ENCODE assay signal across 8 mouse cellular contexts in genomic region chr15:84053859-84054258, GRCm38 (mm10). TPM values are rescaled to one million over a fixed set of nuclear protein-coding genes. Genes with fewer than 3 reads are reported as not detected.
DNase-seq lines count a peak whose midpoint lies in the region; ATAC-seq and TF ChIP-seq lines count a peak whose summit lies in the region.

No protein-coding gene starts in this region.

- 36% methylated on average over 9 of the region's 9 CpGs for WGBS in intestine, embryonic 14.5 days
- WGBS in intestine, embryonic 15.5 days = 33% methylated on average over 9 of the region's 9 CpGs
- 33% methylated on average over 9 of the region's 9 CpGs for WGBS in forebrain, embryonic 12.5 days
- 18% methylated on average over 9 of the region's 9 CpGs for WGBS in heart, postnatal 0 days

- H3K4me2 ChIP-seq in intestine, embryonic 14.5 days (ENCODE audit: low read length) = no peak overlapping the region
- H3K4me2 ChIP-seq in intestine, embryonic 15.5 days (replicated peaks) = no peak overlapping the region
- no peak overlapping the region for H3K4me2 ChIP-seq in forebrain, embryonic 12.5 days
- no peak overlapping the region for H3K4me2 ChIP-seq in heart, postnatal 0 days (ENCODE audit: low read depth, low read length)

- H3K27me3 ChIP-seq in intestine, embryonic 14.5 days (replicated peaks; ENCODE audit: control insufficient read depth, insufficient read depth, low read length) = no peaks in the 10 kb centered on the region
- H3K27me3 ChIP-seq in intestine, embryonic 15.5 days (replicated peaks) = 0 out of 2 replicates have a peak, but pooled peaks cover 5% of the 10 kb centered on the region
- H3K27me3 ChIP-seq in forebrain, embryonic 12.5 days = peaks cover 11% of the 10 kb centered on the region
- H3K27me3 ChIP-seq in heart, postnatal 0 days (ENCODE audit: control insufficient read depth, insufficient read depth, low read length) = peaks cover 8% of the 10 kb centered on the region; the same call in 1 of the 2 replicates

- H3K9me3 ChIP-seq in intestine, embryonic 14.5 days (ENCODE audit: control insufficient read depth, low read length) = no peaks in the 10 kb centered on the region
- no peaks in the 10 kb centered on the region for H3K9me3 ChIP-seq in intestine, embryonic 15.5 days
- no peaks in the 10 kb centered on the region for H3K9me3 ChIP-seq in forebrain, embryonic 12.5 days
- no peaks in the 10 kb centered on the region for H3K9me3 ChIP-seq in heart, postnatal 0 days (replicated peaks; ENCODE audit: control insufficient read depth, low read length)

- no peak for TF ChIP-seq EP300 in heart, postnatal 0 days (IDR thresholded peaks at IDR 0.05; ENCODE audit: low read depth)

- TF ChIP-seq CTCF in heart, postnatal 0 days (IDR thresholded peaks at IDR 0.05; ENCODE audit: low read depth) = peak; percentile 96

- no peak overlapping the region for H3K9ac ChIP-seq in intestine, embryonic 14.5 days (ENCODE audit: low read length)
- H3K9ac ChIP-seq in intestine, embryonic 15.5 days = no peak overlapping the region
- no peak overlapping the region for H3K9ac ChIP-seq in forebrain, embryonic 12.5 days
- no peak overlapping the region for H3K9ac ChIP-seq in heart, postnatal 0 days (replicated peaks; ENCODE audit: low read depth, low read length)

- peak; percentile 92 for DNase-seq in intestine, embryonic 14.5 days (ENCODE audit: low spot score)
- DNase-seq in c-Kit-positive CD71-positive TER-119-positive erythroid progenitor cells, embryonic 14.5 days (ENCODE audit: low spot score) = peak; percentile 16
- peak; percentile 87 for DNase-seq in heart, postnatal 0 days (ENCODE audit: low spot score)
- peak; percentile 65 to 82 for DNase-seq in layer of hippocampus, adult 8-10 months (ENCODE audit: low spot score in 2 of 2)
- DNase-seq in lung, postnatal 25 days (ENCODE audit: low spot score) = peak; percentile 71
- peak; percentile 77 for DNase-seq in right cerebral cortex, postnatal 14 days

- no peak overlapping the region for H3K27ac ChIP-seq in intestine, embryonic 14.5 days (ENCODE audit: low read depth)
- no peak overlapping the region for H3K27ac ChIP-seq in intestine, embryonic 15.5 days
- H3K27ac ChIP-seq in forebrain, embryonic 12.5 days = no peak overlapping the region
- H3K27ac ChIP-seq in heart, postnatal 0 days (ENCODE audit: low read depth) = no peak overlapping the region

- H3K4me1 ChIP-seq in intestine, embryonic 14.5 days (replicated peaks; ENCODE audit: control insufficient read depth, insufficient read depth, low read length) = no peaks in the 10 kb centered on the region
- no peaks in the 10 kb centered on the region for H3K4me1 ChIP-seq in intestine, embryonic 15.5 days (replicated peaks)
- H3K4me1 ChIP-seq in forebrain, embryonic 12.5 days = peaks cover 4% of the 10 kb centered on the region; the same call in 1 of the 2 replicates
- H3K4me1 ChIP-seq in heart, postnatal 0 days (ENCODE audit: control insufficient read depth, insufficient read depth) = no peaks in the 10 kb centered on the region

- ATAC-seq in intestine, embryonic 14.5 days (replicated peaks; ENCODE audit: low FRiP score, low TSS enrichment, low read depth) = peak; percentile 50; the same call in 1 of the 2 replicates
- no peak for ATAC-seq in intestine, embryonic 15.5 days
- ATAC-seq in forebrain, embryonic 12.5 days (ENCODE audit: low FRiP score) = peak; percentile 46; the same call in 1 of the 2 replicates
- peak; percentile 89 for ATAC-seq in heart, postnatal 0 days (ENCODE audit: insufficient read depth, low read depth)

- H3K36me3 ChIP-seq in intestine, embryonic 14.5 days (ENCODE audit: control insufficient read depth, insufficient read depth, low read length) = no peaks in the 10 kb centered on the region
- H3K36me3 ChIP-seq in intestine, embryonic 15.5 days = no peaks in the 10 kb centered on the region
- H3K36me3 ChIP-seq in forebrain, embryonic 12.5 days (replicated peaks) = no peaks in the 10 kb centered on the region
- H3K36me3 ChIP-seq in heart, postnatal 0 days (replicated peaks; ENCODE audit: control insufficient read depth, insufficient read depth, low read length) = no peaks in the 10 kb centered on the region

- H3K4me3 ChIP-seq in intestine, embryonic 14.5 days (ENCODE audit: low read depth, low read length) = no peak overlapping the region
- H3K4me3 ChIP-seq in intestine, embryonic 15.5 days (replicated peaks) = no peak overlapping the region
- H3K4me3 ChIP-seq in forebrain, embryonic 12.5 days (replicated peaks) = no peak overlapping the region
- no peak overlapping the region for H3K4me3 ChIP-seq in heart, postnatal 0 days (ENCODE audit: low read depth, low read length)

RNA-seq across cellular contexts. Expression of gene Efcab6, which starts 11.3 kb away (rescaled TPM):
- 0.15 and 0.27 TPM in 2 replicates for polyA plus RNA-seq in intestine, embryonic 14.5 days (2014; fragmentation: Nextera tagmentation; extraction: Ambion mirVana)
- 0.05 and 0.10 TPM in 2 replicates for polyA plus RNA-seq in intestine, embryonic 15.5 days (2015; fragmentation: Nextera tagmentation; extraction: Ambion mirVana)
- polyA plus RNA-seq in forebrain, embryonic 12.5 days (2016; fragmentation: Nextera tagmentation; extraction: Ambion mirVana) = 0.58 and 1.3 TPM in 2 replicates
- total RNA-seq in heart, postnatal 0 days (2014; rRNA removed; ENCODE audit: low replicate concordance) = 0.12 TPM in 1 of 2 replicates, not detected in the other
- 0.08 TPM in 1 of 2 replicates, not detected in the other for polyA plus RNA-seq in heart, postnatal 0 days (2015; fragmentation: Nextera tagmentation; extraction: Ambion mirVana)
- total RNA-seq in layer of hippocampus, adult 8-10 months (2022) = 1 to 10 TPM; 5.0 to 8.6 (median 6.2) TPM

RNA-seq across cellular contexts. Expression of gene Sult4a1, which starts 51.7 kb away (rescaled TPM):
- 4.5 and 5.8 TPM in 2 replicates for polyA plus RNA-seq in intestine, embryonic 14.5 days (2014; fragmentation: Nextera tagmentation; extraction: Ambion mirVana)
- polyA plus RNA-seq in intestine, embryonic 15.5 days (2015; fragmentation: Nextera tagmentation; extraction: Ambion mirVana) = 4.7 and 6.1 TPM in 2 replicates
- 21.7 and 23.3 TPM in 2 replicates for polyA plus RNA-seq in forebrain, embryonic 12.5 days (2016; fragmentation: Nextera tagmentation; extraction: Ambion mirVana)
- 0.46 TPM in 1 of 2 replicates, not detected in the other for total RNA-seq in heart, postnatal 0 days (2014; rRNA removed; ENCODE audit: low replicate concordance)
- 0.18 and 0.29 TPM in 2 replicates for polyA plus RNA-seq in heart, postnatal 0 days (2015; fragmentation: Nextera tagmentation; extraction: Ambion mirVana)
- 100 to 1,000 TPM; 302 to 347 (median 323) TPM for total RNA-seq in layer of hippocampus, adult 8-10 months (2022)

Comparison
In these comparisons a context has a peak if more than half of its experiments do, and no peak if none do; other contexts are left out.
1. DNase-seq: peak in every context shown above with its lines; median percentile 92 in intestine, embryonic 14.5 days; 87 in heart, postnatal 0 days; 77 in right cerebral cortex, postnatal 14 days; 74 in layer of hippocampus, adult 8-10 months; 71 in lung, postnatal 25 days; 16 in c-Kit-positive CD71-positive TER-119-positive erythroid progenitor cells, embryonic 14.5 days.